Mouse (Mus musculus): ENCODE data around the gene Mbtps2. TPM values are rescaled to one million over a fixed set of nuclear protein-coding genes. Genes with fewer than 3 reads are reported as not detected.

Mbtps2 gene
- polyA plus RNA-seq (2012; rRNA removed) = 45.3 and 45.9 TPM in 2 replicates

GRCm38 (mm10) chrX:157598186-157598996 lies at the start of gene Mbtps2:
TSS of gene Mbtps2 (minus strand) at chrX:157598715.

GRCm38 (mm10) chrX:157568840-157569239 lies 29.7 kb downstream of the Mbtps2 start, which contains the start of gene Yy2:
TSS of gene Yy2 (minus strand) at chrX:157568985.

GRCm38 (mm10) chrX:157491944-157492726 lies 106.4 kb downstream of the Mbtps2 start, which contains the start of gene Sms:
TSS of gene Sms (minus strand) at chrX:157492287.

Other genes with a start within 250 kb of the Mbtps2 start
- gene Phex, start 183.4 kb downstream of the Mbtps2 start, polyA plus RNA-seq (2012; rRNA removed) = 0.44 and 1.5 TPM in 2 replicates
- gene Sms, start 106.4 kb downstream of the Mbtps2 start, polyA plus RNA-seq (2012; rRNA removed) = 127 and 135 TPM in 2 replicates
- 0.83 and 1.1 TPM in 2 replicates for gene Yy2, start 29.7 kb downstream of the Mbtps2 start, polyA plus RNA-seq (2012; rRNA removed)
- 5.0 TPM in 1 of 2 replicates, not detected in the other for gene Smpx, start 100.2 kb upstream of the Mbtps2 start, polyA plus RNA-seq (2012; rRNA removed)
- gene Klhl34, start 219.7 kb upstream of the Mbtps2 start, polyA plus RNA-seq (2012; rRNA removed) = 0.03 TPM in 1 of 2 replicates, not detected in the other

Measured in central nervous system, embryonic 18 days (tissue).